Mouse (Mus musculus): ENCODE data around the gene Kcnq2. TPM values are rescaled to one million over a fixed set of nuclear protein-coding genes. Genes with fewer than 3 reads are reported as not detected.
A peak's percentile ranks its signal among the peaks of the same experiment; 100 is the strongest.

Gene Kcnq2
- total and polyA plus RNA-seq, 2 experiments from 2014 or later: 40.6 to 134 TPM

GRCm38 (mm10) chr2:181042376-181042775 is 92.7 kb downstream of the Kcnq2 start:
- no peak for TF ChIP-seq CTCF (IDR thresholded peaks at IDR 0.05)
- no peak overlapping the region for H3K4me3 ChIP-seq (ENCODE audit: low read depth, low read length)
- no peaks in the 10 kb centered on the region for H3K9me3 ChIP-seq (ENCODE audit: low read length)
- H3K27ac ChIP-seq (ENCODE audit: low read depth, low read length): no peak overlapping the region
- ATAC-seq (ENCODE audit: low FRiP score) (no peak), DNase-seq (ENCODE audit: low spot score) (no peak)
- peaks cover 11% of the 10 kb centered on the region for H3K4me1 ChIP-seq (ENCODE audit: insufficient read depth, low read length)
- no peaks in the 10 kb centered on the region for H3K36me3 ChIP-seq (ENCODE audit: insufficient read depth, low read length)
- H3K9ac ChIP-seq (replicated peaks; ENCODE audit: low read length, poor library complexity, severe bottlenecking): no peak overlapping the region
- no peak overlapping the region for H3K4me2 ChIP-seq (ENCODE audit: low read depth, low read length, poor library complexity, severe bottlenecking)
- H3K27me3 ChIP-seq (ENCODE audit: insufficient read depth, low read length): no peaks in the 10 kb centered on the region

- Histone ChIP-seq H3K4me2 (ENCODE audit: low read depth, low read length, poor library complexity, severe bottlenecking) (no peak overlapping the region), H3K9me3 (ENCODE audit: low read length) (no peaks in the 10 kb centered on the region), H3K27ac (ENCODE audit: low read depth, low read length) (no peak overlapping the region; the same call in 1 of the 2 replicates), H3K36me3 (ENCODE audit: insufficient read depth, low read length) (no peaks in the 10 kb centered on the region), H3K27me3 (ENCODE audit: insufficient read depth, low read length) (no peaks in the 10 kb centered on the region), H3K4me1 (ENCODE audit: insufficient read depth, low read length) (peaks cover 11% of the 10 kb centered on the region), H3K4me3 (ENCODE audit: low read depth, low read length) (no peak overlapping the region), H3K9ac (replicated peaks; ENCODE audit: low read length, poor library complexity, severe bottlenecking) (no peak overlapping the region)
- WGBS: 8% methylated on average over 7 of the region's 7 CpGs
- no peak for TF ChIP-seq CTCF (IDR thresholded peaks at IDR 0.05)
- DNase-seq (ENCODE audit: low spot score) (no peak), ATAC-seq (ENCODE audit: low FRiP score) (no peak)
Measured at GRCm38 (mm10) chr2:181041941-181042340, 93.2 kb downstream of the Kcnq2 start.

GRCm38 (mm10) chr2:181039356-181039680 is 95.8 kb downstream of the Kcnq2 start:
- peak overlapping the region; percentile 80 for H3K4me3 ChIP-seq (ENCODE audit: low read depth, low read length)
- H3K27me3 ChIP-seq (ENCODE audit: insufficient read depth, low read length): no peaks in the 10 kb centered on the region
- DNase-seq (ENCODE audit: low spot score): no peak
- 0% methylated on average over 14 of the region's 16 CpGs for WGBS
- ATAC-seq (ENCODE audit: low FRiP score): no peak
- H3K9me3 ChIP-seq (ENCODE audit: low read length): no peaks in the 10 kb centered on the region
- peaks cover 10% of the 10 kb centered on the region for H3K4me1 ChIP-seq (ENCODE audit: insufficient read depth, low read length)
- no peak overlapping the region; the same call in 1 of the 2 replicates for H3K27ac ChIP-seq (ENCODE audit: low read depth, low read length)
- peaks cover 4% of the 10 kb centered on the region; the same call in 1 of the 2 replicates for H3K36me3 ChIP-seq (ENCODE audit: insufficient read depth, low read length)
- H3K9ac ChIP-seq (replicated peaks; ENCODE audit: low read length, poor library complexity, severe bottlenecking): peak overlapping the region; percentile 71
- H3K4me2 ChIP-seq (ENCODE audit: low read depth, low read length, poor library complexity, severe bottlenecking): peak overlapping the region; percentile 91
- no peak; the same call in 1 of the 2 replicates for TF ChIP-seq CTCF (IDR thresholded peaks at IDR 0.05)

GRCm38 (mm10) chr2:181038644-181039355 is 96.3 kb downstream of the Kcnq2 start:
- WGBS: under 1% methylated on average over 51 of the region's 63 CpGs
- no peaks in the 10 kb centered on the region for H3K9me3 ChIP-seq (ENCODE audit: low read length)

GRCm38 (mm10) chr2:181036561-181036960 is 98.5 kb downstream of the Kcnq2 start:
- H3K4me2 ChIP-seq (ENCODE audit: low read depth, low read length, poor library complexity, severe bottlenecking): no peak overlapping the region
- H3K4me1 ChIP-seq (ENCODE audit: insufficient read depth, low read length): peaks cover 3% of the 10 kb centered on the region; the same call in 1 of the 2 replicates
- H3K9ac ChIP-seq (replicated peaks; ENCODE audit: low read length, poor library complexity, severe bottlenecking): no peak overlapping the region
- TF ChIP-seq CTCF (IDR thresholded peaks at IDR 0.05): no peak
- H3K4me3 ChIP-seq (ENCODE audit: low read depth, low read length): no peak overlapping the region
- H3K27ac ChIP-seq (ENCODE audit: low read depth, low read length): no peak overlapping the region
- 85% methylated on average over 6 of the region's 6 CpGs for WGBS
- ATAC-seq (ENCODE audit: low FRiP score) (no peak), DNase-seq (ENCODE audit: low spot score) (no peak)
- H3K9me3 ChIP-seq (ENCODE audit: low read length): no peaks in the 10 kb centered on the region
- H3K27me3 ChIP-seq (ENCODE audit: insufficient read depth, low read length): no peaks in the 10 kb centered on the region
- H3K36me3 ChIP-seq (ENCODE audit: insufficient read depth, low read length): peaks cover 6% of the 10 kb centered on the region; the same call in 1 of the 2 replicates

More at GRCm38 (mm10) chr2:181038644-181039355, 96.3 kb downstream of the Kcnq2 start:
- Histone ChIP-seq H3K4me2 (ENCODE audit: low read depth, low read length, poor library complexity, severe bottlenecking) (peak overlapping the region; percentile 91), H3K27me3 (ENCODE audit: insufficient read depth, low read length) (no peaks in the 10 kb centered on the region), H3K4me1 (ENCODE audit: insufficient read depth, low read length) (peaks cover 9% of the 10 kb centered on the region), H3K27ac (ENCODE audit: low read depth, low read length) (peak overlapping the region; percentile 63; the same call in 1 of the 2 replicates), H3K4me3 (ENCODE audit: low read depth, low read length) (peak overlapping the region; percentile 80), H3K9ac (replicated peaks; ENCODE audit: low read length, poor library complexity, severe bottlenecking) (peak overlapping the region; percentile 71), H3K36me3 (ENCODE audit: insufficient read depth, low read length) (peaks cover 4% of the 10 kb centered on the region; the same call in 1 of the 2 replicates)
- peak; percentile 33; the same call in 1 of the 2 replicates for ATAC-seq (ENCODE audit: low FRiP score)
- peak; percentile 17 for DNase-seq (ENCODE audit: low spot score)
- no peak for TF ChIP-seq CTCF (IDR thresholded peaks at IDR 0.05)

GRCm38 (mm10) chr2:181035186-181035585 is 99.9 kb downstream of the Kcnq2 start:
- no peak for ATAC-seq (ENCODE audit: low FRiP score)

More at GRCm38 (mm10) chr2:181035186-181035585, 99.9 kb downstream of the Kcnq2 start:
- Histone ChIP-seq H3K36me3 (ENCODE audit: insufficient read depth, low read length) (peaks cover 6% of the 10 kb centered on the region; the same call in 1 of the 2 replicates), H3K4me3 (ENCODE audit: low read depth, low read length) (no peak overlapping the region), H3K27ac (ENCODE audit: low read depth, low read length) (no peak overlapping the region), H3K27me3 (ENCODE audit: insufficient read depth, low read length) (no peaks in the 10 kb centered on the region), H3K4me2 (ENCODE audit: low read depth, low read length, poor library complexity, severe bottlenecking) (no peak overlapping the region), H3K4me1 (ENCODE audit: insufficient read depth, low read length) (peaks cover 3% of the 10 kb centered on the region; the same call in 1 of the 2 replicates), H3K9me3 (ENCODE audit: low read length) (no peaks in the 10 kb centered on the region), H3K9ac (replicated peaks; ENCODE audit: low read length, poor library complexity, severe bottlenecking) (no peak overlapping the region)
- no peak for DNase-seq (ENCODE audit: low spot score)
- WGBS: 84% methylated on average over 7 of the region's 7 CpGs
- no peak for TF ChIP-seq CTCF (IDR thresholded peaks at IDR 0.05)

Data from midbrain, postnatal 0 days (tissue).